Mouse (Mus musculus) hindbrain, embryonic 12.5 days (tissue): ENCODE measurements around the gene Gm37240. TPM values are rescaled to one million over a fixed set of nuclear protein-coding genes. Genes with fewer than 3 reads are reported as not detected.
A peak's percentile ranks its signal among the peaks of the same experiment; 100 is the strongest.

Experiments
- ATAC-seq: fragments of 200-750 bp; cut with Nextera tagmentation; 2 replicates; pipeline ENCODE4 v1.8.0; 2017; ENCODE audit warnings: moderate TSS enrichment; ENCODE audit not compliant: low FRiP score
- H3K27ac ChIP-seq: fragments of 300-500 bp; sonication (generic); 2 replicates; pipeline ENCODE4 v1.5.1; 2016; ENCODE audit warnings: mild to moderate bottlenecking
- H3K27me3 ChIP-seq: fragments of 300-500 bp; sonication (generic); 2 replicates; pipeline ENCODE4 v1.6.1; 2016; ENCODE audit warnings: mild to moderate bottlenecking
- H3K36me3 ChIP-seq: fragments of 300-500 bp; sonication (generic); 2 replicates; pipeline ENCODE4 v1.6.1; 2016; ENCODE audit warnings: mild to moderate bottlenecking
- H3K4me1 ChIP-seq: fragments of 300-500 bp; sonication (generic); 2 replicates; pipeline ENCODE4 v1.6.1; 2016
- H3K4me2 ChIP-seq: fragments of 300-500 bp; sonication (generic); replicated peaks from 2 replicates; pipeline ENCODE4 v1.6.1; 2016; ENCODE audit warnings: mild to moderate bottlenecking
- H3K4me3 ChIP-seq: fragments of 300-500 bp; sonication (generic); 2 replicates; pipeline ENCODE4 v1.5.1; 2016; ENCODE audit warnings: mild to moderate bottlenecking
- H3K9ac ChIP-seq: fragments of 300-500 bp; sonication (generic); 2 replicates; pipeline ENCODE4 v1.6.1; 2016; ENCODE audit warnings: mild to moderate bottlenecking, moderate library complexity
- H3K9me3 ChIP-seq: fragments of 300-500 bp; sonication (generic); replicated peaks from 2 replicates; pipeline ENCODE4 v1.6.1; 2016; ENCODE audit warnings: mild to moderate bottlenecking
- WGBS: fragments of 180-500 bp; shearing (Covaris S2); methylation state at CpG from one replicate; pipeline ENCODE4 v1.1.7; 2016; 5-methylcytosine and 5-hydroxymethylcytosine counted together
- polyA plus RNA-seq: library from polyadenylated mRNA; unstranded; fragments of >200 nt; fragmentation: Nextera tagmentation; extraction: Ambion mirVana; gene quantifications from 2 replicates; pipeline ENCODE4 v1.2.1, GENCODE M21; 2016

The Gm37240 gene
- polyA plus RNA-seq, 1 experiment from 2014 or later = 3.3 TPM

- no peaks in the 10 kb centered on the region for H3K9me3 ChIP-seq
- ATAC-seq = no peak
- 43% methylated on average over 7 of the region's 7 CpGs for WGBS
- H3K4me1 ChIP-seq = no peaks in the 10 kb centered on the region
- no peak overlapping the region for H3K4me3 ChIP-seq
- H3K27me3 ChIP-seq = no peaks in the 10 kb centered on the region
- H3K27ac ChIP-seq = no peak overlapping the region
- no peak overlapping the region for H3K9ac ChIP-seq
- H3K4me2 ChIP-seq = no peak overlapping the region
- H3K36me3 ChIP-seq = no peaks in the 10 kb centered on the region
These were observed 741.8 kb downstream of the Gm37240 start for GRCm38 (mm10) chr3:85145568-85145967.

GRCm38 (mm10) chr3:85145076-85145475 is 742.2 kb downstream of the Gm37240 start:
- no peak overlapping the region for H3K27ac ChIP-seq
- ATAC-seq = no peak
- H3K4me1 ChIP-seq = no peaks in the 10 kb centered on the region
- no peaks in the 10 kb centered on the region for H3K9me3 ChIP-seq
- no peaks in the 10 kb centered on the region for H3K36me3 ChIP-seq
- no peak overlapping the region for H3K4me2 ChIP-seq
- WGBS = 81% methylated on average over 4 of the region's 4 CpGs
- H3K27me3 ChIP-seq = no peaks in the 10 kb centered on the region
- H3K9ac ChIP-seq = no peak overlapping the region
- no peak overlapping the region for H3K4me3 ChIP-seq

- no peaks in the 10 kb centered on the region for H3K27me3 ChIP-seq
- H3K4me1 ChIP-seq = no peaks in the 10 kb centered on the region
- no peak overlapping the region for H3K27ac ChIP-seq
- H3K36me3 ChIP-seq = no peaks in the 10 kb centered on the region
- no peaks in the 10 kb centered on the region for H3K9me3 ChIP-seq
- no peak overlapping the region for H3K9ac ChIP-seq
- WGBS = 87% methylated on average over 3 of the region's 3 CpGs
- H3K4me2 ChIP-seq = no peak overlapping the region
- H3K4me3 ChIP-seq = no peak overlapping the region
- no peak for ATAC-seq
These were observed 742.9 kb downstream of the Gm37240 start for GRCm38 (mm10) chr3:85144425-85144824.

GRCm38 (mm10) chr3:85140488-85140887 is 746.8 kb downstream of the Gm37240 start:
- no peak overlapping the region for H3K4me3 ChIP-seq
- no peak for ATAC-seq
- peaks cover 6% of the 10 kb centered on the region; the same call in 1 of the 2 replicates for H3K4me1 ChIP-seq
- 21% methylated on average over 7 of the region's 7 CpGs for WGBS
- H3K9me3 ChIP-seq = no peaks in the 10 kb centered on the region
- H3K27ac ChIP-seq = no peak overlapping the region
- H3K27me3 ChIP-seq = no peaks in the 10 kb centered on the region
- H3K36me3 ChIP-seq = no peaks in the 10 kb centered on the region
- no peak overlapping the region for H3K4me2 ChIP-seq
- H3K9ac ChIP-seq = no peak overlapping the region

- Histone ChIP-seq H3K9me3 (no peaks in the 10 kb centered on the region), H3K27ac (peak overlapping the region; percentile 25; the same call in 1 of the 2 replicates), H3K4me1 (peaks cover 6% of the 10 kb centered on the region; the same call in 1 of the 2 replicates), H3K4me3 (no peak overlapping the region), H3K36me3 (no peaks in the 10 kb centered on the region), H3K27me3 (no peaks in the 10 kb centered on the region), H3K4me2 (no peak overlapping the region), H3K9ac (no peak overlapping the region)
- 42% methylated on average over 2 of the region's 2 CpGs for WGBS
- ATAC-seq = peak; percentile 83
These were observed 748.9 kb downstream of the Gm37240 start for GRCm38 (mm10) chr3:85138407-85138806.

DNA sequence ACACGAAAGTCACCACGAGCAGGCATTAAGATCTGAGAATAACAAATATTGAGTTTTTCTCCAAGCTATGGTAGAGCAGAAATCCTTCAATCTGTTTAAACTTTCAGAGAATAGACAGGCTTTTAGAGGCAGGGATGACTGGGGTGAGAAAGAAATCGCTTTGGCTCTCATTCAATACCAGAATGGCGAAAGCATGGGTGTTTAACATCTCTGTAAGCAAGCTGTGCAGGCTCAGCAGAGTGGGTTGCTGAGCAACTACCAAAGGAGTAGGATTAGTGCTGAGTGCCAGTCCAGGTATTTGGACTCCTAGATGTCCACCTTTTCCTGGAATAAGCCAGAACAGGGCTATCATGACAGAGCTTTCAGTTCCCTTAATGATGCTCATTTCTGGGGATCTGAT is 753.8 kb downstream of the Gm37240 start:
- Histone ChIP-seq H3K36me3 (no peaks in the 10 kb centered on the region), H3K27ac (no peak overlapping the region), H3K9me3 (no peaks in the 10 kb centered on the region), H3K27me3 (no peaks in the 10 kb centered on the region), H3K9ac (no peak overlapping the region), H3K4me1 (peaks cover 2% of the 10 kb centered on the region; the same call in 1 of the 2 replicates), H3K4me3 (no peak overlapping the region), H3K4me2 (no peak overlapping the region)
- 84% methylated on average over 4 of the region's 4 CpGs for WGBS
- no peak for ATAC-seq

DNA sequence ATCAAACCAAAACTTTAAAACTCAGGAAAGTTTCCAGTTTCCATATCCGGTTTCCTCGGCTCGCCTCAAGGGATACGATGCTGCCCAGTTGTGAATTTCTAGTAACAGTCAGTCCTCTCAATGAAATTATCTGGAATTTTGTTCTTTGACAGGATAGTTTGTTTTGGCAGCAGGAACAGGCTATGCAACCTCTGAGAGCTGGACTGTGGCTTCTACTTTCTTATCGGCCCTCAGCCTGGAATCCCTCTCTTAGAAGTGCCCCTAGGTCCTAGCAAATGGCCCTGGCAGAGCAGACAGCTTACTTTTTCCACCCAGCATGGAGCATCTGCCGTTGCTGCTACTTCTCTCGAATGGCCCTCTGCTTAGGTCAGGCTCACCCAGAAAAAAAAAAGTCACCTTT is 755.4 kb downstream of the Gm37240 start:
- no peak overlapping the region for H3K4me2 ChIP-seq
- H3K36me3 ChIP-seq = no peaks in the 10 kb centered on the region
- no peaks in the 10 kb centered on the region for H3K4me1 ChIP-seq
- no peaks in the 10 kb centered on the region for H3K27me3 ChIP-seq
- no peak overlapping the region for H3K27ac ChIP-seq
- WGBS = 69% methylated on average over 7 of the region's 7 CpGs
- ATAC-seq = no peak
- H3K9ac ChIP-seq = no peak overlapping the region
- H3K9me3 ChIP-seq = no peaks in the 10 kb centered on the region
- H3K4me3 ChIP-seq = no peak overlapping the region

DNA sequence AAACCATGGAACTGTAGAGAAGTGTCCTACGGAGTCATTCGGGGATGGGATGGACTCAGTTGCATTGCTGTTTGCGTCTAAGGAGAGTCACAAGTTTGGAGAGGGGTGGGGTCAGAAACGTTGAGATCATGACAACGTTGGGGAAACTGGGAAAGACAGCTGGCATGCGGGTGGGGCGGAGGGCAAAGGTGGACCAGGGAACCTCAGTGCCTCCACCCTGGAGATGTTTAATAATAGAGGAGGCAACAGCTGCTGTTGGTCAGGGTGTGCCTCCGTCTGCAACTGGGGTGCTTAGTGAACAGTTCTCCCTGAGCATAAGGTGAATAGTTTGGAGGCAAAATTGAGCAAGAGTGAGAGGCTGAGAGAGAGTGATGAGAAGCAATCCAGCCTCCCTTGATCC is 758.8 kb downstream of the Gm37240 start:
- Histone ChIP-seq H3K9ac (no peak overlapping the region), H3K9me3 (no peaks in the 10 kb centered on the region), H3K4me3 (no peak overlapping the region), H3K4me1 (no peaks in the 10 kb centered on the region), H3K4me2 (no peak overlapping the region), H3K27ac (no peak overlapping the region), H3K36me3 (no peaks in the 10 kb centered on the region), H3K27me3 (no peaks in the 10 kb centered on the region)
- ATAC-seq = no peak
- 81% methylated on average over 8 of the region's 8 CpGs for WGBS

- Histone ChIP-seq H3K9me3 (no peaks in the 10 kb centered on the region), H3K27me3 (no peaks in the 10 kb centered on the region)
- WGBS = 88% methylated on average over 7 of the region's 7 CpGs
These were observed 760.3 kb downstream of the Gm37240 start for GRCm38 (mm10) chr3:85126970-85127369.

GRCm38 (mm10) chr3:85125471-85125870 is 761.8 kb downstream of the Gm37240 start:
- Histone ChIP-seq H3K27me3 (no peaks in the 10 kb centered on the region), H3K36me3 (no peaks in the 10 kb centered on the region), H3K4me1 (no peaks in the 10 kb centered on the region), H3K4me2 (no peak overlapping the region), H3K9me3 (no peaks in the 10 kb centered on the region), H3K9ac (no peak overlapping the region), H3K4me3 (no peak overlapping the region), H3K27ac (no peak overlapping the region)
- 90% methylated on average over 5 of the region's 5 CpGs for whole genome bisulfite sequencing
- ATAC-seq = no peak

More at GRCm38 (mm10) chr3:85126970-85127369, 760.3 kb downstream of the Gm37240 start:
- Histone ChIP-seq H3K4me3 (no peak overlapping the region), H3K36me3 (no peaks in the 10 kb centered on the region), H3K4me2 (no peak overlapping the region), H3K27ac (no peak overlapping the region), H3K4me1 (no peaks in the 10 kb centered on the region), H3K9ac (no peak overlapping the region)
- ATAC-seq = no peak

DNA sequence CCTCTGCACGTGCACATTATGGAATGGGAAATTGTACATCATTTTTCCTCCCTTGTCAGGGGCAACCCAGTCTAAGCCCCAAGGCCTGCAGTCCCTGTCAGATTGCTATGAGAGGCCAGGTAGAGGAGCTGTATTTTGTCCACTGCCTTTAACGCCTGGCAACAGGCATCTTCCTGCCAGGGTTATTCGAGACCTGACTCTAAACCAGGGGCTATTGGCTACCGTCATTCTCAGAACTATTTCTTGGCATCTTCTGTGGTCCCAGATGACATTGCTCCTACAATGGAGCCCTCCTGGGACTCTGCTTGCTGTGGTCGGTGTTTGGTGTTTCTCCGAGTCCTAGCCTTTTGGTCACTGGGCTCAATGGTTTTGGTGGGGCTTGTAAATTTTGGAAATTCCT is 762.4 kb downstream of the Gm37240 start:
- Histone ChIP-seq H3K36me3 (no peaks in the 10 kb centered on the region), H3K4me1 (no peaks in the 10 kb centered on the region), H3K27me3 (no peaks in the 10 kb centered on the region), H3K4me3 (no peak overlapping the region), H3K4me2 (no peak overlapping the region), H3K27ac (no peak overlapping the region), H3K9me3 (no peaks in the 10 kb centered on the region), H3K9ac (no peak overlapping the region)
- no peak for ATAC-seq
- WGBS = 90% methylated on average over 6 of the region's 6 CpGs

GRCm38 (mm10) chr3:85124410-85124809 is 762.9 kb downstream of the Gm37240 start:
- Histone ChIP-seq H3K27ac (no peak overlapping the region), H3K27me3 (no peaks in the 10 kb centered on the region), H3K4me2 (no peak overlapping the region), H3K4me1 (no peaks in the 10 kb centered on the region), H3K9ac (no peak overlapping the region), H3K9me3 (no peaks in the 10 kb centered on the region), H3K36me3 (no peaks in the 10 kb centered on the region), H3K4me3 (no peak overlapping the region)
- 90% methylated on average over 7 of the region's 7 CpGs for WGBS
- ATAC-seq = no peak

DNA sequence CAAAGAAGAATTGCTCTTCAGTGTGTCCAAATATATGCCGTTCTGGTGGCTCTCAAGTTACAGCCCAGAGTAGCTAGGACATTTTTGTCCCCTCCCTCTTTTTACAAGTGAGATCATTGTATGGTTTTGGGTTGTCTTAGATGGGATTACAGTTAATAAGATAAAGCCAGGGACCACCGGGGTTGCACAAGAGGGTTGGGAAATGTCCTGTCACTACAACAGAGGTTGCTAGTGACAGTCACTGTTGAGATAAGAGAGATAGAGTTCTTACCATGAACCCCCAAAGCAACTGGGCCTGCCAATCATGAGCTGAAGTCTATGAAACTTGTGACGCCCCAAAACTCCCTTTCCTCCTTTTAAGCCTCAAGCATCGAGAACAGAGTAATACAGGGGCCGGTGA is 769.6 kb downstream of the Gm37240 start:
- Histone ChIP-seq H3K27ac (no peak overlapping the region), H3K9me3 (no peaks in the 10 kb centered on the region), H3K4me1 (no peaks in the 10 kb centered on the region), H3K36me3 (no peaks in the 10 kb centered on the region), H3K9ac (no peak overlapping the region), H3K4me2 (no peak overlapping the region), H3K4me3 (no peak overlapping the region), H3K27me3 (no peaks in the 10 kb centered on the region)
- 88% methylated on average over 5 of the region's 5 CpGs for WGBS
- no peak for ATAC-seq
